Mouse (Mus musculus) frontal cortex, postnatal 25 days (tissue): Measurements from ENCODE around the gene Trim66.

ENCODE experiments used
- DNase-seq, 2 experiments: peaks; one replicate each; pipeline ENCODE4 v3.0.0; 2022; ENCODE audit warnings: low spot score in 2 of 2

Gene Trim66

DNA sequence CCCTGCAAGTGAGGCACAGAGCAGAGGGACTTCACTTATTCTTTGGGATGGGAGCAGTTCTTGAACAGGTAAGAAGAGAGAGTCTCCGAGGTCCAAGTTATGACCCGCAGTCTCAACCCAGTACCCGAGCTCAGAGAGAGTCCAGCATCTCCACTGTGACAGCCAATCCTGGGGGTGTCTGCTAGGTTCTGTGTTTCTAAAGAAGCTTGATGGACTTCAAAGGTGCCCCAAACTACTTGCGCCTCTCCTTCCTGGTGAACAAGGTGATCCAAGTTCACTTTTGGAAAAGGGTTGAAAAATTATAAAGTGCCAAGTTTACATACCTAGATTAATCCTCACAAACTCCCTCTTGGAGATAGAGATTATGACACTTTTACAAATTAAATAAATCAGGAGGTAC is at the start of gene Trim66:
Gene Trim66 (minus strand): TSS at position 101 of the 400 bp plus-strand sequence.
- DNase-seq, result no peak

DNA sequence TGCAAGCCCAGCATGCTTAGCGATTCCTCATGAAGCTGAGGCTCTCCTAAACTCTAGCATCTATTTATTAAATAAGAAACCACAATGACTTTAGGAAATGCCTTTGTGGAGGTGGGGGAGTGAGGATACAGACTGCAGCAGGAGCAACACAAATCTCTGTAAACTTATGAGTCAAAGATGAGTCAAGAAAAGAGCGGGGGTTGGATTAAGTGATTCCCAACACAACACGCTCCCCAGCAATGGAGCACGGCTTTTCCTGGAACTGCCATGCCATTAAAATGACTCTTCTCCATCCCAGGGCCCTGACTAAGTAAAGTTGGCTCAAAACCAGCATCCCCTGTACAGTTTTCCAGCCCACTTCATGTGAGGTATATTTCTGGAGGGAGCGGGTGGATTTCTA is 38.8 kb upstream of the Trim66 start:
- no peak for DNase-seq

DNA sequence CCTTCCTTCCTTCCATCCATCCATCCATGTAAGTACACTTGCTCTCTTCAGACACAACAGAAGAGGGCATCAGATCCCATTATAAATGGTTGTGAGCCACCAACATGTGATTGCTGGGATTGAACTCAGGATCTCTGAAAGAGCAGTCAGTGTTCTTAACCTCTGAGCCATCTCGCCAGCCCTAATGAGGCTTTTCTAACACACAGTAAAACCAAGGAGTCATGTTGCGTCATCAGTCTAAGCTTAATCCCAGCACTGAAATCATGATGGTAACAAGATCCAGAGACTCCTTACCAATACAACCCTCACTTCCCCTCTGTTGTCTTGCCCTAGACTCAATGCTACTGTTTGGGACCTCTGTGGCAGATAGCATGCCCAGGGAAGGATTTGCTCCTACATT is 38.3 kb upstream of the Trim66 start:
- DNase-seq, result no peak

DNA sequence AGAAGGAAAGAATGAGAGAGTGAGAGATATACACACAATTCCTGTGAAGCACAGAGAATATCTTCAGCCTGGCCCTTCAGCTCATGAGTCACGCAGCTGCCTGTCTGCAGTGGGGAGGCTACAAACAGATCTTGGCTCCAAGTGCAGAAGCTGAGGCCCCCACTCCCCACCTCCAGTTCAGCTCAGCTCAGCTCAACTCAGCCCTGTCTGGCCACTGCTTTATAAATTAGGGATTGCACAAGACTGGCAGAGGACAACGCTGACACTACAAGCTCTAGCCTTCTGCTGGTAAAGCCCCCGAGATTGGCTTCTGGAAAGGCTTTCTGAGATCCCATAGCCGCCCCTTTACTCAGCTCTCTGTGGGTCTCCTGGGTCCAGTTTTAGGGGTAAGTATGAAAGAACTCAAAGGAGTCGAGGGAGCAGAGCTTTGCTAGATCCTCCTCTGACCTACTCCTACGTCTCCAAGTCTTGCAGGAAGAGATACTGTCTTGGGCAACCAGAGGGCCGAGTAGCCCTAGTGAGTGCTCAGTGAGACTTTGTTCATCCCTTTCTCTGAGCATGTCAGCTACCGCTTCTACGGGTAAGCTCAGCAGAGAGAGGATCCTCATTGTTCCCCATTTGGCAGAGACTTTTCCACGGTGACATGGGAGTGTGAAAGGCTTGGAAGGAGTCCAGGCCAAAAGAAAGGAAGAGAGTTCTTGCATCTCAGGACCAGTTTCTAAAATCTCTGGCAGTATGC is 37.5 kb upstream of the Trim66 start:
- DNase-seq, result no peak

DNA sequence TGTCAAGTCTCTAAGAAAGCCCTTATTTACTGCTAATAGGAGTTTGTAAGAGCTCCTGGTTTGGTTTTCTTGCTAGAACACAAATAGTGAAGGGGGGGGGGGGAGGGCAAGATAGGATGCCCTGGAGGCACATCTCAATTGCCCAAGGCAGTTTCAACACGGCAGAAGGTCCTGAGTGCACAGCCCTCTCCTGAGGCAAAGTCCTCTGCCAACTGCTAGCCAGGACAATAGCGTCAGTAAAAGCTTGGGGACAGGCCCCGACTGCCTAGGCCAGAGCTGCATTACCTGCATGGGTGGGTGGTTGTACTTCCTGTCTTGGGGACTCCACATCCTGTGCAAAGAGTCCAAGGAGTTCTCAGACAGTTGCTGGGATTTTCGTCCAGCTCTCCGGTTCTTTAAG is 36.9 kb upstream of the Trim66 start:
- no peak for DNase-seq

DNA sequence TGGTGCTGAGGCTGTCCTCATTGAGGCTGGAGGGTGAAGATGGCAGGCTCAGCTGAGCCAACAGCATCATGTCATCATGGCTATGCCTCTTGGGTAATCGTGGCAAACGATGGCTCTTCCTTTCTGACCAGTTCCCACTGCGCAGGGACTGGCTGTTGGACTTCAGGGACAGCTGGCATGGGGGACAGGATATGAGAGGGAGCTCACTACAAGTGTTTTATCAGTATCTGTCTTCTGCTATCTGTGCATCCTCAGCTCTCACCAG is 34.4 kb upstream of the Trim66 start:
- no peak for DNase-seq

DNA sequence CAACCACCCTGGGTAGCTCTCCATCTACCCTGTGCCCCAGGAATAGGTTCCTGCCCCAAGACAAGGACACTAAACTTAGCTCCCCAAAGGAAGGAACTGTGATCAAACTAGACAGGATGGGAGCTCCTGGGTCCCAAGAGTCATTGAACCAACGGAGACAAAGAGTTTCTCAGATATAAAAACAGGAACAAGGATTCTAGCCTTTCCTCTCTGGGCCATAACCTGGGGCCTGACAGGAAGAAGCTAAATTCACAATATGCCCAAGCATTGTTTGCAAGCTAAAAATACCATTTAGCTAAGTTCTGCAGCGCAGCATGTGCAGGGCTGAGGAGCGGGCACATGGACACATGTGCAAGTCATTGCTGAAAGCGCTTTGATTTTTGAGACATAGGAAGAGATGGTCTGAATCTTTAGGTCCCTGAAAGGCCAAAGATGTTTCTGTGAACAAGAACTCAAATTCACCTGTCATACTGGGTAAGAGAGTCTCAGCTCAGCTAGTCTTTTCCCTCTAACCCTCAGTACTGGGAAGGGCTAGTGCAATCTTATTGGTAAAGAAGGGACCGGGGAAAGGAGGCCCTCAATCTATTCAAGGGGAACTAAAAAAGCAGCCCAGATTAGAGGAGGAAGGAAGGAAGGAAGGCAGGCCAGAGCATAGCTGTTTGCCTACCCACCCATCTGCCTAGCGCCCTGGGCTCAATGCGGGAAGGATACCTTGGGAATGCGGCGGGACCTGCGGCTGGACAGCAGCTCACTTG is 33.9 kb upstream of the Trim66 start:
- DNase-seq, result no peak

DNA sequence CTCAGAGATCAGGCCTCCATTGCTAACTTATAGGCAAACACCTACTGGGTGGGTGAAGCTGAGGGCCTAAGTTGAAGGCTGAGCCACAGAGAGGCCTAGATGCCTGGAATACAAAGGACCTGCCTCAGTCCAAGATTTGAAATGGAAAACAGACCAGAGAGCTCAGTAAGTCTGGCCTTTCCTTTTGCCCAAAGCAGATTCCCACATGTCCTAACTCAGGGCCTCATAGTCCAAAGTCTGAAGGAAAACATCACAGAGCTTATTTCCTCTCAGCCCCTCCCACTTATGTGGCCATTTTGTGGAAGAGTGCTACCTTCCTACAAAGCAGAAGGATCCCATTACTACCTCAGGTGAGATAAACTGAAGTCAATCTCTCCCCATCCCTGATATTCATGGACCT is 33.0 kb upstream of the Trim66 start:
- DNase-seq, result no peak

DNA sequence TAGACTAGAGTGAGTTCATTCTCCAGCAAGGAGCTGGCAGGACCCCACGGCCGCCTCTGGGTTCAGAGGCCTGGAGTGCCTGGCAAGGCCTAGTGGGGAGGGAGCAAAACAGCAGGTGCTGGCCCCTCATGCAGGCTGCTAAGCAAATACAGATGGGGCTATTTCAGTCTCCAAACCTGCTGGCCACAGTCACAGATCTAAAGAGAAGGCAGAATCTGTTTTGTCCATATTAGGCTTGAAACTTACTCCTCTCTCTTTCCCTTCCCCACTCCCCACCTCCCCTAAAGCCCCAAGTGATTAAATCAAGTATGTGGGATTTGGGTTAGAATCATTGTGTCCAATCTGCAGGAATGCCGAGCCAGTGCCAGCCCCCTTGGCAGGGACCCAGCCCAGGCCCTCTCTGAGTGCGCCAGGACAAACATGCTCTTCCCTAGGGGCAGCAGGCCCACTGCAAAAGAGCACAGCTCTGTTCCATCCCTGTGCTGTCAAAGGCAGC is 28.6 kb upstream of the Trim66 start:
- no peak for DNase-seq

DNA sequence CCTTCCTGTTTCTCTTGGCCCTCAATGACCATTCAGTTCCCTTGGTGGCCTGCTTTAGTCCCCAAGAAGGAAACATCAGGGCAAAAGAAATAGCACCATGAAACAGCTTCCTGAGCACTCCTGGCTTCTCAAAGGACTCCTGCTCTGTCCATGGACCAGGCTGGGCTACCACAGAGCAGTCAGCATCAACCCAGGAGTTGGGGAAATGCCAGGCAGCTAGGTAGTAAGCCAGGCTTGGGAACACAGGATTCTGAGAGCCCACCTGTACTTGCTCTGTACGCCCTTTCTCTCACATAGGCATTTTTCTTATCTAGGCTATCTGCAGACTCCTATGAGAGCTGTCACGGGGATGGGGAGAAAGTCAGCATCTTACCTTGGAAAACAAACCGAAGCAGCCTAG is 27.0 kb upstream of the Trim66 start:
- DNase-seq, result no peak

DNA sequence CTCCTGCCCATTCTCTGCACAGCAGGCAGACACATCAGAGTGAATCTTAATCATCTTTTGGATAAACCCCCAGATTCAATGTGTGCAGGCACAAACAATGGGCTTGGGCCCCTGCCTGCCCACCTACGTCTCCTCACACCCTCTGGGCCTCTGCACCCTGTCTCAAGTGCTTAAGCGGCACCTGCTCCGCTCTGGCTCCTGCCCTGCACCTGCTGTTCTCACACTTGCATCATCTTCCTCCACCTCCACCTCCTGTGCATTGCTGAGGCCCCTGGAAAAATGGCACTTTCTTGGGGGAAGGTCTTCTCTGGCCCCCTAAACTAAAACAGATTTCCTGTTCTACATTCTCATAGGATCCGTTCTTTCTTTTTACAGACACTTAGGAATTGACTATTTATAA is 26.0 kb upstream of the Trim66 start:
- no peak for DNase-seq

DNA sequence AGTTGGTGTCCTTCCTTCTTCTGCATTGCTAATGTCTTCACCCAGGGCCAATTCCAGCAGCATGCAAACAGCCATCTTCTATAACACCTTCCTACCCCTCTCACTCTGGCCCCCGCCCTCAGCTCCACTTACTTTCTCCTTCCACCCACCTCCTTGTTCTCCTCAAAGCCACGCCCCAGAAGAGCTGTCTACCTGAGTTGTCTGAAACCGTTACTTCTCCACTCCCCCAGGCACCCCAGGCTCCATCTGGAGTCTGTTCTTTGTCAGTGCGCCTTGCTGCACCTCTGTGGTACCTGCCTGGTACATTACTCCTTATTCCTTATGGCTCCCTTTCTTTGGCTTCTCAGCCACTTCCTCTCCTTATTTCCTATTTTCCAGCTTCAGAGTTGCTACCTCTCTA is 25.2 kb upstream of the Trim66 start:
- DNase-seq, result no peak

DNA sequence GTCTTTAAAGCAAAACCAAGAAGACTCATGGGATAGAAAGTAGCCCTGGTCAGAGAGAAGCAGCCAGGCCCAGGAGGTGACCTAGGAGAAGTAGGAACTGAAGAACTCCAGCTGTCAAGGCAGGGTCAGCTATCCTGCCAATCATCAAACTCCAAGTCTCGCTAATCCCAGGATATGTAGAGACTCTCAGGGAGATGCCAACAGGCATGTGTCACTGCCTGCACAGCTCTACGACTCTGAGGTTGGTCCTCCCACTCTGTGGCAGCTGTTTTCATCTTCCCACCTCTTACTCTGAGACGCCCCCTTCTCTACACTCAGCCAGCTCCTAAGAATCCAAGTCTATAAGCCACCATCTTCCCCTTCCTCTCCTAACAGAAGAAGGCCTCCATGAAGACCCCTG is 24.8 kb upstream of the Trim66 start:
- no peak for DNase-seq

DNA sequence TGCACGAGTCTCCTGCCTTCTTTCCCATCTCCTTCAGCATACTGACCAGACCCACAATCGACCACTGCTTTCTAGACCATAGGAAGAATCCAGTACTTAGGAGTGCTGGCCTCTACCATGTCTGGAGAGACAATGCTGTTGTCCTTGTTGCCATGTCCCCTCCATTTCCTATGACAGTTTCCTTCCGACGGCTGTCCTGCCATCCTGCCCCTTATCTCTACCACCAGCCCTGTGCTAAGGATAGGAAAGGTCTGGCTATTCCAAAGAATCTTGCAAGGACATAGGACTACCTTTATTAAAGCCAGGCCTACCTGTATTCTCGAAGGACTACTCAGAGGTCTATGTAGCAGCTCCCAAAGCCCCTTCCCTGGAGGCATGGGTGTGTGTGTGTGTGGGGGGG is 23.6 kb upstream of the Trim66 start:
- DNase-seq, result no peak

DNA sequence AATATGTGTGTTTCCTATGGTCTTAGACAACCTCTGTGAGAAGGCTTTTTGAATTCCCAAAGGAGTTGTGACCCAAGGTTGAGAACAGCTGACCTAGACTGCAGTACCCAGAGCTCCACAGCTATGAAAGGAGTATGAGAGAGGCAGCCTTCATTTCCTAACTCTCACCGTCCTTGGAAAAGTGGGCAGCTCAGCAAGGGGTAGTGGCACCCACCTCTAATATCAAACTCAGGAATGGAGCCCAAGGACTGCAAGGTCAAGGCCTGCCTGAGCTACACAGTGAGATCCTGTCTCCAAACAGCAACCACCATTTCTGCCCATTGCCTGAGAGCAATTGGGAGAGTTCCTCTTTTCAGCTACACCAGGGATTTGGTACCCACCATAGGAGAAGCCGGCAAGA is 21.8 kb upstream of the Trim66 start:
- DNase-seq, result no peak

DNA sequence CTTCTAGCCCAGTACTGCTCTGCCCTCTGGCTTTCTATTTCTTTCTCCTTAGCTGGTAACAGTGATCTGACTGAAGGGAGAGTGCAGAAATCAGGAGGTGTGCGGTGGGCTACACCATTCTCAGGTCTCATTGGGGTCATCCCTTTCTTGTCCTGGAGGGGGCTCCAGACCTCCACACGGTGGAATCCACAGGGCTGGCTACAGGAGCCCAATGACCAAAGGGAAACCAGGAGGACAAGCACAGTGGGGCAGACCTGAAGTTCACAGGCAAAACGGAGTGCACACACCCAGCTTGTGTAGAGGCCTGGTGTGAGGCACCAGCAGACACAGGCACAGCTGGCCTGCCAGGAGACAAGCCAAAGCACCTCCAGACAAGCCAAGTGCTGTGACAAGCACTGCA is 20.4 kb upstream of the Trim66 start:
- DNase-seq, result no peak

DNA sequence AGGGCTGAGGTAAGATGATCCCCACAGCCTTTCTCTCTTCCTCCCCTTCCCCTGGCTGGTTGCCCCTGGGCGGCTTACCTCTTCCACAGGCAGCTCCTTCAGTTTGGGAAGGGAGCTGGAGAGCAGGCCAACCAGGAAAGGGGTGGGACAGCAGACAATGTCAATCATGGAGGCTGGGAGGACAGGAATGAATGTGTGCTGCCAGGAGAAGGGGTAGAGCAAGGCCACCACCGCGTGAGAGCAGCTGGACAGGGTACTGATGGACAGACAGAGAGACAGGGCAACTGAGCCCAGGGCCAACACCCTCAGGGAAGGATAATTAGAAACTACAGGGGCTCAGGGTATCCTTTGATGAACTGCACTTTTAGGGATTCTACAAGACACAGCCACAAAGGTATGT is 19.6 kb upstream of the Trim66 start:
- no peak for DNase-seq

DNA sequence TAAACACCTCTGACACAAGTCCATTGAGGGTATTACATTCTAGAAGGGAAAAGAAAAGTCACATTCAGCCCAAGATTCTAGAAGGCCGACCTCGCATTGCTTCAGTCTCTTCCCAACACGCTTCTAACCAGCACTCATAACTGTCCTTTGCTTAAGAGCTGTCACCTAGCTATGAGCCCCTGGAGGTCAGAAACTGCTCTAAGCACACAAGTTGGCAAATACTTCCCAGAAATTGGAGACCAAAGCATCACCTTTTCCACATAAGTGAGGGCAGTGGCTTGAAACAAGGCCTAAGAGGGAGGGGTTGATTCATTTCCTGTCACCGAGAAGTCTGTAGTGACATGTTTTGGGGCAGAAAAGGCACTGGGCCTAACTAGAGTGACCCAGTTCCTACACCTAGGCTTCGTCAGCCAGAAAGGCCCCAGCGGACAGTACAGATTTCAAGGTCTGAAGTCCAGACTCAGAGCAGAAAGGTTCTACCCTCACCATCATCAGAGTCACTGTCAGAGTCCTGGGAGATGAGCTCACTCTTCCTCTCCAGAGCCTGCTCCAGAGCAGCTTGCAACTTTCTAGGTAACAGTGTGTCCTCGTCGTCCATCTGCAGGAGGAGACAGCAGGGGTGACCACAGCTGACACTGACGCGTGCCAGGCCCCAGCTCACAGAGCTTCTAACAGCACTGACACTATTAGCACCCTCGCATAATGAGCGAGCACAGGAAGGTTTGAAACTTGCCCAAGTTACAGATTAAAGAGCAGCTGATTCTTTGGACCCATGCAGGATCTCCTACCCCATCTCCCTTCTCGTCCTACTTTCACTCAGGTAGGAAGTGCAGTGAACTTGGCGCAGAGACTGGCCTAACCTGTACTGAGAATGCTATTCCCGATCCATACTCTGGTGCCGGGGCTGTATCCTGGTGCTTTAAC is 18.1 kb upstream of the Trim66 start:
- DNase-seq, result no peak

DNA sequence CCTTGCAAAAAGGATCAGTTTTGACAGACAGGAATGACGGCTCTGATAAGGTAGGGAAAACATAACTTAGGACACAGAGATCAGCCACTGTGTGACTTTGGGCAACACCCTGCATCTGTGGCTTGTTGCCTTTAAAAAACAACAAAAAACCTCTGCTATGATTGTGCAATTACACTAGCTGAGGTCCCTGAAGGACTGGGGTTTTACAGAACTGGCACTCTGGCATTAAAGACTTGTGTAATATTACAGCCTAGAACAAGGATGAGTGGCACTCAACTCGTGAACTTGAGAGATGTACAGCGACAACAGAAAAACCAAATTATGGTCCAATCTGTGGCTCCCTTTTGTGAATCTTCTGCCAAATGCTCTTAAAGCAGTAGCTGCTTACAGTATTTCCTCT is 16.8 kb upstream of the Trim66 start:
- DNase-seq, result no peak

DNA sequence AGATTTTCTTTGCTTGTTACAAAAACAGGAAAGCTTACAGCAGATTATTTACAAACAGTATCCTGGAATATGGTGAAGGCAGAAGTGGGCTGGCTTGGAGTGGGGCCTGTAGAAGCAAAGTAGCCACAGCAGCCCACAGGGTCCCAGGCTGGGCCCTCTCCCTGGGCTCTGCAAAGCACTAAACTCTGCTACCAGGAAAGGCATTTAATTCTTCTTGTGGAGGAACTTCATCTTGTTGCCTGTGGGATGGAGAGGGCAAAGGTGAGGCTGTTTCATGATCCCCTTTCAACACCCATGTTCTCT is 16.5 kb upstream of the Trim66 start:
- no peak for DNase-seq

DNA sequence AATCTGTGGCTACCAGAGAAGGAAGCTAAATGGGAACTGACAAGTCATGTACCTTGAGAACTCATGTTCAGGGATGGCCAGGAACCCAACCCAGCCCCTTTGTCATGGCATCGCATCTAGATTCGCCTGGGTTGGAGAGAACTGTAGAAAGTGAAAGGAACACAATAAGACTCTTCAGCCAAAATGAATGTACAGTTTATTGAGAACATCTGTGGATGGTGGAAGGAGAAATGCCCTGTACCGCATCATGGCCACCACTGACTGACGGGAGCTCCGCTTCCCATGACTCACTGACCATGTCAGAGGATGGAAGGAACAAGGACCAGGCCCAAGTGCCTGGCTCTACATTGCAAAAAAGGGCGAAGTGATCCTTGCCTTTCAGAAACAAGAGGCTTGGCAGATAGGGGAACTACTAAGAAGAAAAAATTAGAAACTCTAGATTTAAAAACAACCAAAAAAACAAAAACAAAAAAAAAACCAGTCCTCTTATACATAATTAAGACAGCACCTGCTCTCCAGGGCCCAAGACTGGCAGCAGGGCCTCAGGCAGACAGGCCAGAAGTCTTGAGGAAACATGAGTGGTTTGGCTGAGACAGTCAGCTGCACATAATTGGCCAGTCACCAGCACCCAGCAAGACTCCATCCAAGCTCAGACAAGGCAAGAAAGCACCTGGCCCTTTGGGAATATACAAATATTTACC is 16.0 kb upstream of the Trim66 start:
- no peak for DNase-seq

DNA sequence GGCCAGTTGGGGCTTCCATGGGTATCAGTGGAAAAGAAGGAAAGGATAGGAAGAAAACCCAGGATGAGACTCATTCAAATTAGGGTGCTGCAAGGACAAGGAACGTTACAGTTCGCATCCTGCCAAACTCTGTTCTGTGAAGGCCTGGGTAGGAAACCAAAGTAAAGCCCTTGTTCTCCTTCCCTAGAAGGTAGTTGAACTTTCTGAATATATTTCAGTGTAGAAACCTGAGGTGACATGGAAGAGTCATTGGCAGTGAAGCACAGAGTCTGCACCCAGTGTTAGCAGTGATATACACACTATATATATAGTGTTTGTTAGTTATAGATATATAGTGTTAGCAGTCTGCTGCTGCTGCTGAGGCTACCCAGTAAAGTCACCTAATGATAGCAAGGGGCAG is 15.4 kb upstream of the Trim66 start:
- DNase-seq, result no peak
